Mouse (Mus musculus): Measurements from ENCODE around the gene Slc7a7. TPM values are rescaled to one million over a fixed set of nuclear protein-coding genes. Genes with fewer than 3 reads are reported as not detected.

Slc7a7 gene
- total RNA-seq (2014; rRNA removed) = 2.2 and 2.3 TPM in 2 replicates
- polyA plus RNA-seq (2012; rRNA removed) = 2.6 and 4.1 TPM in 2 replicates

DNA sequence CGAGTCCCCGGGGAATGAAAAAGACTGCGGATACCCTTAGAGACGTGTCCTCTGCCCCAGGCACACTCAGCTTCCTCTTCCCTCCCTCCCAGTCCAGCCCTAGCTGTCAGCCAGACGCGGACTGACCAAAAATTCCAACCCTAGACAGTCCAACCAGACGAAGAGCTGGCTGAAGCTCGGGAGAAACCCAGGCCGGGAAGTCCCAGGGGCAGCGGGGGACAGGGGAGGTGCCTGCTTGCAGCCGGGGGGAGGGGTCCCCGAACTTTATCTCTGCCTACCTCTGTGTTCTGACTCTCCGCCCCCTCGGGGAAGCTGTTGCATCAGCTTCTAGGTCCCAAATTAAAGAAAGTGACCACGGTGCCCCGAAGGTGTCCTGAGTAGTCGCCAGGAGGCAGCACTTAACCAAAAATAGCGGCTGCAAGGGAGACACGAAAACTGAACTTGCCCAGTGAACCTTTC, at the start of gene Slc7a7:
TSS of gene Slc7a7 (minus strand) at position 158 of the 459 bp plus-strand sequence.
- no peaks in the 10 kb centered on the region for H3K27me3 ChIP-seq (ENCODE audit: control insufficient read depth, insufficient read depth, low read length)
- no peaks in the 10 kb centered on the region for H3K79me2 ChIP-seq (ENCODE audit: control insufficient read depth, insufficient read depth, low read length)
- H3K4me3 ChIP-seq (ENCODE audit: insufficient read depth, low read depth, low read length) = peak within 1 kb of the TSS; percentile 14; the same call in 1 of the 2 replicates
- WGBS = 5% methylated on average over 19 of the region's 19 CpGs
- H3K36me3 ChIP-seq (ENCODE audit: control insufficient read depth, insufficient read depth, low read length) = no peaks in the 10 kb centered on the region
- H3K4me1 ChIP-seq (ENCODE audit: control insufficient read depth, insufficient read depth, low read length) = no peaks in the 10 kb centered on the region
- peak; percentile 43 for DNase-seq (ENCODE audit: extremely low read depth, low read depth, low spot score)
- peak within 1 kb of the TSS; percentile 53 for H3K9ac ChIP-seq (ENCODE audit: low read depth, low read length)
- TF ChIP-seq POLR2A (IDR thresholded peaks at IDR 0.05; ENCODE audit: extremely low read depth, insufficient read depth, low read length) (no peak), CTCF (IDR thresholded peaks at IDR 0.05; ENCODE audit: low read depth, low read length) (peak; percentile 75)
- peak within 1 kb of the TSS; percentile 4 for H3K27ac ChIP-seq (replicated peaks; ENCODE audit: insufficient read depth, low read depth, low read length)

DNA sequence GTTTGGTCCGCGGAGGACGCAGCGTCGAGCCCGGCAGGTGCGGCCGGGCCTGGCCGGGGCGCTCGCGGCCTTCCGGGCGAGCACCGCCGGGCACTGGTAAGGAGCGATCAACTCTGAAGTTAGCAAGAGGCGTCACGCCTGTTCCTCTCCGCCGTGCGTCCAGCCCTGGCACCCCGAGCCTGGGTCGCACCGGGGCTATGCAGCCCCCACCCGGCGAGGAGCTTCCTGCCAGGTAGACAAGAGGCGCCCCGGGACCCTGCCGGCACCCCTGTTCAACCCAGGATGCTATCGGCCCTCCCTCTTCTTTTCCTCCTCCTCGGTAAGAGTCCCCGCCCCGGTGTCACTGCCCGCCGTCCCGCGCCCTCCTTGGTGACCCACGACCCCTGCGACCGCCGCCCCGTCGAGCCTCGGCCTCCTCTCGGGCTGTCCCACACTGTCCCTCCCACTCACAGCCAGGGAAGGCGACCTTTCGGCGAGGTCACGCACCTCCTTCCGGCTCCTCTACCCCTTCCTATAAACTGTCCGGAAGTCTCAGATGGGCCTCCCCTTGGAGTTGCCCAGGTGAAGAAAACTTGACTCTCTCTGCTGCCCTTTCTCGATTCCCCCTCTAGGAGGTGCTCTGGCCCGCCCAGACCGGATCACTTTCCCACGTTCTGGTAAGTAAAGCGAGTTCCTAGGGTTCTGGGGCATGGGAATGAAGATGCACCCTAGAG, 46.9 kb upstream of the Slc7a7 start:
- peak overlapping the region; percentile 73 for H3K27ac ChIP-seq (replicated peaks; ENCODE audit: insufficient read depth, low read depth, low read length)
- H3K36me3 ChIP-seq (ENCODE audit: control insufficient read depth, insufficient read depth, low read length) = peaks cover 13% of the 10 kb centered on the region; the same call in 1 of the 2 replicates
- WGBS = 1% methylated on average over 57 of the region's 57 CpGs
- TF ChIP-seq CTCF (IDR thresholded peaks at IDR 0.05; ENCODE audit: low read depth, low read length) = peak; percentile 76
- TF ChIP-seq POLR2A (IDR thresholded peaks at IDR 0.05; ENCODE audit: extremely low read depth, insufficient read depth, low read length) = no peak
- peak overlapping the region; percentile 94 for H3K9ac ChIP-seq (ENCODE audit: low read depth, low read length)
- peak; percentile 69 for DNase-seq (ENCODE audit: extremely low read depth, low read depth, low spot score)
- H3K27me3 ChIP-seq (ENCODE audit: control insufficient read depth, insufficient read depth, low read length) = no peaks in the 10 kb centered on the region
- H3K79me2 ChIP-seq (ENCODE audit: control insufficient read depth, insufficient read depth, low read length) = no peaks in the 10 kb centered on the region
- H3K4me1 ChIP-seq (ENCODE audit: control insufficient read depth, insufficient read depth, low read length) = peaks cover 5% of the 10 kb centered on the region
- peak overlapping the region; percentile 95 for H3K4me3 ChIP-seq (ENCODE audit: insufficient read depth, low read depth, low read length)

DNA sequence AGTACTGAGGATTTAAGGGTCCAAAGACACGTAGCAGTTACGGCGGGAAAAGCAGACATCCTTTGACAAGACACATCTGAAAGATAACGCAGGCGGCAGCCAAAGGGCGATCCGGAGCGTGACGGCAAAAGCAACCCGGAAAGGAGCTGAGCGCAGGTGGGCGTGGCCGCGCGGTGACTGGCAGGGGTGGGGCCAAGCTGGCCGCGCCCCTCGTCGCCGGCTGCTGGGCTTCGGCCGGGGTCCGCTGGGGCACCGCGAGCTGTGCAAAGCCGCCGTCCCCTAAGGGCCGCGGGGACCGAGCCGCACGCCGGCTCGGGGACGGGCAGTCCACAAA, 46.3 kb upstream of the Slc7a7 start, which contains the start of gene Lrp10:
TSS of gene Lrp10 (plus strand) at position 179 of the 334 bp plus-strand sequence.
- WGBS = under 1% methylated on average over 35 of the region's 35 CpGs
- Histone ChIP-seq H3K36me3 (ENCODE audit: control insufficient read depth, insufficient read depth, low read length) (peaks cover 13% of the 10 kb centered on the region; the same call in 1 of the 2 replicates), H3K79me2 (ENCODE audit: control insufficient read depth, insufficient read depth, low read length) (no peaks in the 10 kb centered on the region), H3K9ac (ENCODE audit: low read depth, low read length) (peak within 1 kb of the TSS; percentile 94), H3K4me1 (ENCODE audit: control insufficient read depth, insufficient read depth, low read length) (peaks cover 5% of the 10 kb centered on the region), H3K4me3 (ENCODE audit: insufficient read depth, low read depth, low read length) (peak within 1 kb of the TSS; percentile 95), H3K27me3 (ENCODE audit: control insufficient read depth, insufficient read depth, low read length) (no peaks in the 10 kb centered on the region), H3K27ac (replicated peaks; ENCODE audit: insufficient read depth, low read depth, low read length) (peak within 1 kb of the TSS; percentile 73)
- peak; percentile 73 for DNase-seq (ENCODE audit: extremely low read depth, low read depth, low spot score)
- TF ChIP-seq POLR2A (IDR thresholded peaks at IDR 0.05; ENCODE audit: extremely low read depth, insufficient read depth, low read length) (peak; percentile 38; the same call in 1 of the 2 replicates), CTCF (IDR thresholded peaks at IDR 0.05; ENCODE audit: low read depth, low read length) (no peak)

DNA sequence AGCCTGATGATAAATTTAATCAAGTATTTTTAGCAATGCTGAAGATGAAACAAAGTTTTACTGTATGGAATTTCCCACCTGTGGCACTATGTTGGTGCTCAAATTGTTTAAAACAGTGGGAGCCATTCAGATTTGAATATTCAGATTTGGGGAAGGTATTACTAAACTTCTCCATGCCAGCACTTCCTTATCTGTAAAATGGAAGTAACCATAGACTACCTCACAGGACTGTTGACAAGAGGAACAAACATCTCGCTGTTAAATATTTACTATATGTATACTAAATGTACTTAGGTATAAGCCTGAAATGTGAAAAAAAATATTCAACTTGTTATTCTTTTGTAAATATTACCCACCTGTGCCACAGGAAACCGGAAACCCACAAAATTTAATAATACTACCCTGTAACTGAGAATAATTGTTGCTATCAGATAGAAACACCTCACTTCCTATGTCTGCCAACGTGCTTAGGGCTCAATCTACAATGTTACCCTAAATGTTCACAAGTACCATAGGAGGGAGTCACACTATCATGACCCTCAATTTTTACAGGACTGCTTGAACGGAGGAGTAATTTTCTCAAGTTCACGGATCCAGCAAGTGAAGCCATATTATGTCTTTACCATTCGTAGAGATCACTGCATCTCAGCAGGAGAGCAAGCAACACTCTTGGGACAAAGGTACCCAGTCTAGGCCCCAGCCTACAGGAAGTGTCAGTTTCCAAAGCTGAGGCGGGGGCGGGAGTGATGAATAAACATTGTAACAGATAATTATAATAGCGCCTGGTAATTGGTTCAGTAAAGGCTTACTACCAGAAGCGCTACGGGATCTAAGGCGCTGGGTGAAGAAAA, 45.8 kb upstream of the Slc7a7 start:
- TF ChIP-seq POLR2A (IDR thresholded peaks at IDR 0.05; ENCODE audit: extremely low read depth, insufficient read depth, low read length) (no peak), CTCF (IDR thresholded peaks at IDR 0.05; ENCODE audit: low read depth, low read length) (no peak)
- no peaks in the 10 kb centered on the region for H3K27me3 ChIP-seq (ENCODE audit: control insufficient read depth, insufficient read depth, low read length)
- H3K79me2 ChIP-seq (ENCODE audit: control insufficient read depth, insufficient read depth, low read length) = no peaks in the 10 kb centered on the region
- 16% methylated on average over 12 of the region's 12 CpGs for WGBS
- H3K4me1 ChIP-seq (ENCODE audit: control insufficient read depth, insufficient read depth, low read length) = peaks cover 5% of the 10 kb centered on the region
- no peak for DNase-seq (ENCODE audit: extremely low read depth, low read depth, low spot score)
- H3K27ac ChIP-seq (replicated peaks; ENCODE audit: insufficient read depth, low read depth, low read length) = peak overlapping the region; percentile 62
- peak overlapping the region; percentile 21; the same call in 1 of the 2 replicates for H3K9ac ChIP-seq (ENCODE audit: low read depth, low read length)
- peak overlapping the region; percentile 95 for H3K4me3 ChIP-seq (ENCODE audit: insufficient read depth, low read depth, low read length)
- H3K36me3 ChIP-seq (ENCODE audit: control insufficient read depth, insufficient read depth, low read length) = peaks cover 11% of the 10 kb centered on the region; the same call in 1 of the 2 replicates

DNA sequence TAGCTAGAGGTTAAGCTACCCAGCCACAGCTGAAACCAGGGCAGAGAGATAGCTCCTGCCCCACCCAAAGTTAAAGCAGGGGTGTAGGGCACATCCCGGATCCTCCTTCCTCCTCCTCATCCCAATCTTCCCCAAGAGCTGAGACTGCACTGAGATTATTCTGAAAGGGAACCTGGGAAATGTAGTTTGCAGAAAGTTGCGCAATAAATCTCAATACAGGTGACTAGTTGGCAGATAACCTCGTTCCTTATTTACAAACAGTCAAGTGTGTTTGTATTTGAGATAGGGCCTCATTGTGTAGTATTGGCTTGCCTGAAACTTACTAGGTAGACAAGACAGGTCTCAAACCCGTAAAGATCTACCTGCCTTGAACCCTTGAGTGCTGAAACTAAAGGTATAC, 44.6 kb upstream of the Slc7a7 start:
- Histone ChIP-seq H3K27ac (replicated peaks; ENCODE audit: insufficient read depth, low read depth, low read length) (no peak overlapping the region), H3K9ac (ENCODE audit: low read depth, low read length) (no peak overlapping the region), H3K4me3 (ENCODE audit: insufficient read depth, low read depth, low read length) (no peak overlapping the region), H3K79me2 (ENCODE audit: control insufficient read depth, insufficient read depth, low read length) (no peaks in the 10 kb centered on the region), H3K36me3 (ENCODE audit: control insufficient read depth, insufficient read depth, low read length) (no peaks in the 10 kb centered on the region), H3K4me1 (ENCODE audit: control insufficient read depth, insufficient read depth, low read length) (peaks cover 5% of the 10 kb centered on the region), H3K27me3 (ENCODE audit: control insufficient read depth, insufficient read depth, low read length) (no peaks in the 10 kb centered on the region)
- 38% methylated on average over 4 of the region's 4 CpGs for WGBS
- peak; percentile 90 for DNase-seq (ENCODE audit: extremely low read depth, low read depth, low spot score)
- no peak for TF ChIP-seq POLR2A (IDR thresholded peaks at IDR 0.05; ENCODE audit: extremely low read depth, insufficient read depth, low read length)
- no peak for TF ChIP-seq CTCF (IDR thresholded peaks at IDR 0.05; ENCODE audit: low read depth, low read length)

Measured in liver, adult 2 months (tissue).